Mouse (Mus musculus): Measurements from ENCODE around the gene Rgs9.
A peak's percentile ranks its signal among the peaks of the same experiment; 100 is the strongest.
"Not testable (repeated sequence)": the region's sequence is repeated elsewhere in the genome, so short reads cannot be mapped to it uniquely, and the experiment has no call there.

Rgs9 gene

GRCm38 (mm10) chr11:109311885-109312605 lies 14.1 kb upstream of the Rgs9 start:
- DNase-seq (ENCODE audit: low read depth, low spot score), result peak; percentile 74

- no peak for DNase-seq (ENCODE audit: low read depth, low spot score)
These were observed 7.8 kb upstream of the Rgs9 start for GRCm38 (mm10) chr11:109305680-109306079.

GRCm38 (mm10) chr11:109302338-109302737 lies 4.4 kb upstream of the Rgs9 start:
- DNase-seq (ENCODE audit: low read depth, low spot score), result no peak

GRCm38 (mm10) chr11:109297031-109297430 lies 898 bp downstream of the Rgs9 start:
- no peak for DNase-seq (ENCODE audit: low read depth, low spot score)

- DNase-seq (ENCODE audit: low read depth, low spot score), result no peak
These were observed 5.9 kb downstream of the Rgs9 start for GRCm38 (mm10) chr11:109292056-109292455.

- not testable (repeated sequence) for DNase-seq (ENCODE audit: low read depth, low spot score)
These were observed 8.6 kb downstream of the Rgs9 start for GRCm38 (mm10) chr11:109289378-109289777.

GRCm38 (mm10) chr11:109284811-109285210 lies 13.1 kb downstream of the Rgs9 start:
- no peak for DNase-seq (ENCODE audit: low read depth, low spot score)

GRCm38 (mm10) chr11:109278186-109278585 lies 19.7 kb downstream of the Rgs9 start:
- DNase-seq (ENCODE audit: low read depth, low spot score), result no peak

GRCm38 (mm10) chr11:109271399-109271798 lies 26.5 kb downstream of the Rgs9 start:
- DNase-seq (ENCODE audit: low read depth, low spot score), result no peak

- no peak for DNase-seq (ENCODE audit: low read depth, low spot score)
These were observed 27.6 kb downstream of the Rgs9 start for GRCm38 (mm10) chr11:109270366-109270765.

- DNase-seq (ENCODE audit: low read depth, low spot score), result no peak
These were observed 28.1 kb downstream of the Rgs9 start for GRCm38 (mm10) chr11:109269662-109270341.

GRCm38 (mm10) chr11:109269283-109269661 lies 28.7 kb downstream of the Rgs9 start:
- no peak for DNase-seq (ENCODE audit: low read depth, low spot score)

- DNase-seq (ENCODE audit: low read depth, low spot score), result no peak
These were observed 31.6 kb downstream of the Rgs9 start for GRCm38 (mm10) chr11:109266161-109266910.

- DNase-seq (ENCODE audit: low read depth, low spot score), result no peak
These were observed 33.7 kb downstream of the Rgs9 start for GRCm38 (mm10) chr11:109264159-109264768.

- DNase-seq (ENCODE audit: low read depth, low spot score), result no peak
These were observed 37.4 kb downstream of the Rgs9 start for GRCm38 (mm10) chr11:109260561-109260960.

GRCm38 (mm10) chr11:109258941-109259910 lies 38.7 kb downstream of the Rgs9 start:
- peak; percentile 60 for DNase-seq (ENCODE audit: low read depth, low spot score)

- DNase-seq (ENCODE audit: low read depth, low spot score), result no peak
These were observed 40.1 kb downstream of the Rgs9 start for GRCm38 (mm10) chr11:109257824-109258223.

GRCm38 (mm10) chr11:109255022-109255421 lies 42.9 kb downstream of the Rgs9 start:
- no peak for DNase-seq (ENCODE audit: low read depth, low spot score)

GRCm38 (mm10) chr11:109252483-109252882 lies 45.4 kb downstream of the Rgs9 start:
- no peak for DNase-seq (ENCODE audit: low read depth, low spot score)

- DNase-seq (ENCODE audit: low read depth, low spot score), result no peak
These were observed 47.4 kb downstream of the Rgs9 start for GRCm38 (mm10) chr11:109250566-109250965.

GRCm38 (mm10) chr11:109246920-109247319 lies 51.0 kb downstream of the Rgs9 start:
- DNase-seq (ENCODE audit: low read depth, low spot score), result no peak
